In genomic region chrX:73684978-73685377, GRCm38 (mm10) we compare ENCODE assay signal across 17 mouse cellular contexts. TPM values are rescaled to one million over a fixed set of nuclear protein-coding genes. Genes with fewer than 3 reads are reported as not detected.
A peak's percentile ranks its signal among the peaks of the same experiment; 100 is the strongest.
DNase-seq lines count a peak whose midpoint lies in the region; ATAC-seq and TF ChIP-seq lines count a peak whose summit lies in the region.
"Had no signal": no experiment of that assay in that cellular context is flagged by ENCODE, and none has a peak within 500 bp of the region (broad histone marks: within the 10 kb centered on the region; RNA-seq: fewer than 3 reads in every experiment).

No protein-coding gene starts in this region.

- no peak for ATAC-seq in heart, embryonic 14.5 days (ENCODE audit: insufficient number of reproducible peaks, insufficient read depth, low FRiP score, low read depth)
- ATAC-seq in kidney, postnatal 0 days (replicated peaks; ENCODE audit: low FRiP score, low read depth), result peak; percentile 37; the same call in 1 of the 2 replicates
- no peak for ATAC-seq in stomach, embryonic 16.5 days (ENCODE audit: insufficient read depth, low FRiP score)
- ATAC-seq: CD4-positive, CD25-positive, alpha-beta regulatory T cell, adult 4 months; lung, postnatal 0 days had no signal

- H3K36me3 ChIP-seq in heart, embryonic 14.5 days (ENCODE audit: control insufficient read depth, insufficient read depth, low read length), result peaks cover 71% of the 10 kb centered on the region
- 0 out of 2 replicates have a peak, but pooled peaks cover 6% of the 10 kb centered on the region for H3K36me3 ChIP-seq in kidney, postnatal 0 days (ENCODE audit: insufficient read depth, low read length)
- H3K36me3 ChIP-seq in stomach, embryonic 16.5 days (ENCODE audit: control insufficient read depth, insufficient read depth, low read length), result 0 out of 2 replicates have a peak, but pooled peaks cover 3% of the 10 kb centered on the region

- no peaks in the 10 kb centered on the region for H3K9me3 ChIP-seq in heart, embryonic 14.5 days (ENCODE audit: control insufficient read depth, low read length)
- H3K9me3 ChIP-seq in kidney, postnatal 0 days (replicated peaks; ENCODE audit: low read length), result no peaks in the 10 kb centered on the region
- no peaks in the 10 kb centered on the region for H3K9me3 ChIP-seq in stomach, embryonic 16.5 days (replicated peaks; ENCODE audit: control insufficient read depth, low read length)
- H3K9me3 ChIP-seq: hindbrain, embryonic 15.5 days; neural tube, embryonic 15.5 days had no signal

- peaks cover 7% of the 10 kb centered on the region for H3K4me1 ChIP-seq in cerebellum, adult 2 months (ENCODE audit: control insufficient read depth, insufficient read depth, low read length)
- H3K4me1 ChIP-seq in heart, embryonic 14.5 days (ENCODE audit: control insufficient read depth in 2 of 2, insufficient read depth in 2 of 2, low read length in 2 of 2), result peaks cover 4% of the 10 kb centered on the region in 2 experiments; a peak in 2 of 4 replicates
- no peaks in the 10 kb centered on the region for H3K4me1 ChIP-seq in kidney, postnatal 0 days (replicated peaks; ENCODE audit: insufficient read depth, low read length)
- H3K4me1 ChIP-seq in stomach, embryonic 16.5 days (ENCODE audit: control insufficient read depth, insufficient read depth, low read length), result no peaks in the 10 kb centered on the region
- no peaks in the 10 kb centered on the region for H3K4me1 ChIP-seq in lung, adult 2 months (ENCODE audit: control insufficient read depth, insufficient read depth, low read length)
- H3K4me1 ChIP-seq: hindbrain, embryonic 15.5 days; neural tube, embryonic 15.5 days had no signal

- no peaks in the 10 kb centered on the region for H3K27me3 ChIP-seq in cerebellum, adult 2 months (ENCODE audit: control insufficient read depth, insufficient read depth, low read length)
- no peaks in the 10 kb centered on the region for H3K27me3 ChIP-seq in heart, embryonic 14.5 days (ENCODE audit: control insufficient read depth, insufficient read depth, low read length)
- no peaks in the 10 kb centered on the region for H3K27me3 ChIP-seq in kidney, postnatal 0 days (ENCODE audit: insufficient read depth, low read length)
- H3K27me3 ChIP-seq in stomach, embryonic 16.5 days (ENCODE audit: control insufficient read depth, insufficient read depth, low read length), result no peaks in the 10 kb centered on the region
- H3K27me3 ChIP-seq: hindbrain, embryonic 15.5 days; neural tube, embryonic 15.5 days had no signal

- DNase-seq in cerebellum, adult 2 months, result no peak
- DNase-seq in cerebellum, adult 9-10 months, result no peak
- no peak for DNase-seq in heart, adult 18-20 months
- DNase-seq in kidney, postnatal 0 days (ENCODE audit: low spot score), result no peak
- DNase-seq in kidney, adult 18-20 months, result no peak
- no peak for DNase-seq in lung, adult 2 months
- DNase-seq: midbrain, embryonic 14.5 days had no signal

- H3K9ac ChIP-seq in heart, embryonic 14.5 days (ENCODE audit: low read length), result no peak overlapping the region
- no peak overlapping the region for H3K9ac ChIP-seq in kidney, postnatal 0 days (ENCODE audit: low read depth, low read length)
- no peak overlapping the region for H3K9ac ChIP-seq in stomach, embryonic 16.5 days (ENCODE audit: low read length)
- H3K9ac ChIP-seq: hindbrain, embryonic 15.5 days; liver, embryonic 14.5 days; neural tube, embryonic 15.5 days had no signal

- no peak overlapping the region for H3K4me3 ChIP-seq in cerebellum, adult 2 months (replicated peaks; ENCODE audit: insufficient read depth, low read depth, low read length)
- H3K4me3 ChIP-seq in heart, embryonic 14.5 days (ENCODE audit: control insufficient read depth in 1 of 2, insufficient read depth in 1 of 2, low read depth in 1 of 2, low read length in 2 of 2), result no peak overlapping the region
- no peak overlapping the region for H3K4me3 ChIP-seq in kidney, postnatal 0 days (replicated peaks; ENCODE audit: low read depth, low read length)
- no peak overlapping the region for H3K4me3 ChIP-seq in stomach, embryonic 16.5 days (replicated peaks; ENCODE audit: low read length)
- no peak overlapping the region for H3K4me3 ChIP-seq in lung, adult 2 months (replicated peaks; ENCODE audit: extremely low read depth, low read depth, low read length)
- H3K4me3 ChIP-seq: hindbrain, embryonic 15.5 days; myocyte; neural tube, embryonic 15.5 days had no signal

- TF ChIP-seq POLR2A in cerebellum, adult 2 months (IDR thresholded peaks at IDR 0.05; ENCODE audit: borderline replicate concordance, insufficient read depth, low read length), result no peak
- TF ChIP-seq POLR2A in lung, adult 2 months (IDR thresholded peaks at IDR 0.05; ENCODE audit: borderline replicate concordance, extremely low read depth, low read depth, low read length), result no peak

- peak overlapping the region; percentile 64 for H3K27ac ChIP-seq in cerebellum, adult 2 months (ENCODE audit: insufficient read depth, low read length)
- H3K27ac ChIP-seq in heart, embryonic 14.5 days (replicated peaks in 1 of 2; ENCODE audit: control insufficient read depth in 1 of 2, insufficient read depth in 1 of 2, low read depth in 2 of 2, low read length in 2 of 2), result peak overlapping the region; percentile 91 to 92
- H3K27ac ChIP-seq in kidney, postnatal 0 days, result no peak overlapping the region
- H3K27ac ChIP-seq in stomach, embryonic 16.5 days (ENCODE audit: low read length), result peak overlapping the region; percentile 66
- H3K27ac ChIP-seq: hindbrain, embryonic 15.5 days; liver, embryonic 14.5 days; neural tube, embryonic 15.5 days had no signal

- no peak overlapping the region for H3K4me2 ChIP-seq in heart, embryonic 14.5 days (ENCODE audit: low read length)
- H3K4me2 ChIP-seq in kidney, postnatal 0 days (ENCODE audit: low read length), result no peak overlapping the region
- H3K4me2 ChIP-seq in stomach, embryonic 16.5 days (ENCODE audit: low read depth, low read length), result no peak overlapping the region
- H3K4me2 ChIP-seq: hindbrain, embryonic 15.5 days; neural tube, embryonic 15.5 days had no signal

- no peak for TF ChIP-seq CTCF in cerebellum, adult 2 months (IDR thresholded peaks at IDR 0.05; ENCODE audit: borderline replicate concordance, insufficient read depth, low read depth, low read length)
- TF ChIP-seq CTCF in kidney, postnatal 0 days (IDR thresholded peaks at IDR 0.05; ENCODE audit: low read depth), result no peak
- TF ChIP-seq CTCF in lung, adult 2 months (IDR thresholded peaks at IDR 0.05; ENCODE audit: insufficient read depth, low read length), result no peak

RNA-seq across cellular contexts. Expression of gene Slc6a8, which starts 12.0 kb away (rescaled TPM):
- 165 and 166 TPM in 2 replicates for polyA plus RNA-seq in cerebellum, adult 2 months (2012; rRNA removed)
- polyA plus RNA-seq in heart, embryonic 14.5 days (2014; fragmentation: Nextera tagmentation; extraction: Ambion mirVana), result 11.8 and 11.9 TPM in 2 replicates
- 100 to 1,000 TPM; 156 to 169 TPM for total RNA-seq in heart, adult 18-20 months (2021)
- polyA plus RNA-seq in kidney, postnatal 0 days (2015; fragmentation: Nextera tagmentation; extraction: Ambion mirVana), result 12.0 and 12.2 TPM in 2 replicates
- 6.7 and 7.1 TPM in 2 replicates for polyA plus RNA-seq in stomach, embryonic 16.5 days (2015; fragmentation: Nextera tagmentation; extraction: Ambion mirVana)
- 47.8 and 59.1 TPM in 2 replicates for polyA plus RNA-seq in lung, adult 2 months (2012; rRNA removed)

RNA-seq across cellular contexts. Expression of gene Pnck, which starts 25.1 kb away (rescaled TPM):
- polyA plus RNA-seq in cerebellum, adult 2 months (2012; rRNA removed), result 92.0 and 97.8 TPM in 2 replicates
- polyA plus RNA-seq in heart, embryonic 14.5 days (2014; fragmentation: Nextera tagmentation; extraction: Ambion mirVana), result 11.6 and 12.9 TPM in 2 replicates
- total RNA-seq in heart, adult 18-20 months (2021), result 10 to 100 TPM in 1 of 2 experiments, 1 to 10 TPM in 1; 6.1 to 10.6 TPM
- polyA plus RNA-seq in kidney, postnatal 0 days (2015; fragmentation: Nextera tagmentation; extraction: Ambion mirVana), result 15.7 and 18.7 TPM in 2 replicates
- 22.4 and 24.4 TPM in 2 replicates for polyA plus RNA-seq in stomach, embryonic 16.5 days (2015; fragmentation: Nextera tagmentation; extraction: Ambion mirVana)
- 5.1 and 6.1 TPM in 2 replicates for polyA plus RNA-seq in lung, adult 2 months (2012; rRNA removed)
- total RNA-seq: MEL had no signal

RNA-seq across cellular contexts. Expression of gene Bcap31, which starts 31.0 kb away (rescaled TPM):
- 115 and 127 TPM in 2 replicates for polyA plus RNA-seq in cerebellum, adult 2 months (2012; rRNA removed)
- 164 and 174 TPM in 2 replicates for polyA plus RNA-seq in heart, embryonic 14.5 days (2014; fragmentation: Nextera tagmentation; extraction: Ambion mirVana)
- 10 to 100 TPM; 90.2 to 93.3 TPM for total RNA-seq in heart, adult 18-20 months (2021)
- polyA plus RNA-seq in kidney, postnatal 0 days (2015; fragmentation: Nextera tagmentation; extraction: Ambion mirVana), result 285 and 288 TPM in 2 replicates
- 290 and 308 TPM in 2 replicates for polyA plus RNA-seq in stomach, embryonic 16.5 days (2015; fragmentation: Nextera tagmentation; extraction: Ambion mirVana)
- polyA plus RNA-seq in lung, adult 2 months (2012; rRNA removed), result 39.7 and 71.0 TPM in 2 replicates

RNA-seq across cellular contexts. Expression of gene Abcd1, which starts 31.4 kb away (rescaled TPM):
- 14.7 and 15.1 TPM in 2 replicates for polyA plus RNA-seq in cerebellum, adult 2 months (2012; rRNA removed)
- polyA plus RNA-seq in heart, embryonic 14.5 days (2014; fragmentation: Nextera tagmentation; extraction: Ambion mirVana), result 10.9 and 12.2 TPM in 2 replicates
- 10 to 100 TPM; 29.2 to 29.6 TPM for total RNA-seq in heart, adult 18-20 months (2021)
- polyA plus RNA-seq in kidney, postnatal 0 days (2015; fragmentation: Nextera tagmentation; extraction: Ambion mirVana), result 12.3 and 14.1 TPM in 2 replicates
- 20.3 and 20.8 TPM in 2 replicates for polyA plus RNA-seq in stomach, embryonic 16.5 days (2015; fragmentation: Nextera tagmentation; extraction: Ambion mirVana)
- polyA plus RNA-seq in lung, adult 2 months (2012; rRNA removed), result 49.9 and 53.6 TPM in 2 replicates

RNA-seq across cellular contexts. Expression of gene Dusp9, which starts 45.8 kb away (rescaled TPM):
- 0.43 and 0.52 TPM in 2 replicates for polyA plus RNA-seq in cerebellum, adult 2 months (2012; rRNA removed)
- 0.70 and 0.80 TPM in 2 replicates for polyA plus RNA-seq in heart, embryonic 14.5 days (2014; fragmentation: Nextera tagmentation; extraction: Ambion mirVana)
- total RNA-seq in heart, adult 18-20 months (2021), result not detected
- 23.5 and 25.0 TPM in 2 replicates for polyA plus RNA-seq in kidney, postnatal 0 days (2015; fragmentation: Nextera tagmentation; extraction: Ambion mirVana)
- polyA plus RNA-seq in stomach, embryonic 16.5 days (2015; fragmentation: Nextera tagmentation; extraction: Ambion mirVana), result 8.2 and 9.0 TPM in 2 replicates
- 1.3 and 1.4 TPM in 2 replicates for polyA plus RNA-seq in lung, adult 2 months (2012; rRNA removed)
- total RNA-seq: gastrocnemius, postnatal 14 days had no signal
